ENCODE assay signal across 24 mouse cellular contexts in genomic region chr19:38750192-38750591, GRCm38 (mm10).
A peak's percentile ranks its signal among the peaks of the same experiment; 100 is the strongest.
DNase-seq lines count a peak whose midpoint lies in the region; ATAC-seq and TF ChIP-seq lines count a peak whose summit lies in the region.
"Had no signal": no experiment of that assay in that cellular context is flagged by ENCODE, and none has a peak within 500 bp of the region (broad histone marks: within the 10 kb centered on the region; RNA-seq: fewer than 3 reads in every experiment).

No protein-coding gene starts in this region.

- TF ChIP-seq EP300 in heart, postnatal 0 days (IDR thresholded peaks at IDR 0.05; ENCODE audit: low read depth), result no peak
- no peak for TF ChIP-seq EP300 in liver, postnatal 0 days (IDR thresholded peaks at IDR 0.05; ENCODE audit: low read depth)

- no peaks in the 10 kb centered on the region for H3K4me1 ChIP-seq in heart, postnatal 0 days (ENCODE audit: control insufficient read depth, insufficient read depth)
- H3K4me1 ChIP-seq in liver, postnatal 0 days (ENCODE audit: insufficient read depth), result no peaks in the 10 kb centered on the region
- H3K4me1 ChIP-seq in liver, embryonic 11.5 days (replicated peaks; ENCODE audit: control insufficient read depth, insufficient read depth, low read length), result no peaks in the 10 kb centered on the region
- H3K4me1 ChIP-seq: embryonic facial prominence, embryonic 12.5 days; liver, embryonic 13.5 days; midbrain, embryonic 15.5 days had no signal

- H3K9ac ChIP-seq in heart, postnatal 0 days (replicated peaks; ENCODE audit: low read depth, low read length), result no peak overlapping the region
- no peak overlapping the region for H3K9ac ChIP-seq in liver, postnatal 0 days (replicated peaks)
- H3K9ac ChIP-seq in liver, embryonic 11.5 days (ENCODE audit: low read depth, low read length), result no peak overlapping the region
- H3K9ac ChIP-seq: embryonic facial prominence, embryonic 12.5 days; limb, embryonic 12.5 days; liver, embryonic 13.5 days; midbrain, embryonic 15.5 days had no signal

- ATAC-seq in heart, postnatal 0 days (ENCODE audit: insufficient read depth, low read depth), result no peak
- ATAC-seq in liver, postnatal 0 days, result no peak
- no peak for ATAC-seq in liver, embryonic 11.5 days (replicated peaks; ENCODE audit: low FRiP score)
- ATAC-seq: forebrain, embryonic 16.5 days; midbrain, embryonic 15.5 days had no signal

- 56% methylated on average over 4 of the region's 4 CpGs for WGBS in heart, postnatal 0 days
- WGBS in liver, postnatal 0 days (ENCODE audit: insufficient replicate concordance), result 51% methylated on average over 4 of the region's 4 CpGs
- WGBS in liver, embryonic 11.5 days, result 49% methylated on average over 4 of the region's 4 CpGs

- intact Hi-C loops in heart, postnatal 25 days (cut with DNase I), result no loop called here

- no peak overlapping the region for H3K27ac ChIP-seq in heart, postnatal 0 days (ENCODE audit: low read depth)
- H3K27ac ChIP-seq in liver, postnatal 0 days (ENCODE audit: low read depth), result no peak overlapping the region
- no peak overlapping the region for H3K27ac ChIP-seq in liver, embryonic 11.5 days (ENCODE audit: low read depth, low read length)
- H3K27ac ChIP-seq: embryonic facial prominence, embryonic 12.5 days; limb, embryonic 12.5 days; liver, embryonic 13.5 days; midbrain, embryonic 15.5 days had no signal

- H3K4me3 ChIP-seq in heart, postnatal 0 days (ENCODE audit: low read depth, low read length), result no peak overlapping the region
- H3K4me3 ChIP-seq in liver, postnatal 0 days (ENCODE audit: low read depth, low read length), result no peak overlapping the region
- H3K4me3 ChIP-seq in liver, embryonic 11.5 days (ENCODE audit: low read depth, low read length), result no peak overlapping the region
- H3K4me3 ChIP-seq: embryonic facial prominence, embryonic 12.5 days; erythroblast, embryonic 14.5 days; limb, embryonic 12.5 days; liver, embryonic 13.5 days; midbrain, embryonic 15.5 days had no signal

- TF ChIP-seq CTCF in heart, postnatal 0 days (IDR thresholded peaks at IDR 0.05; ENCODE audit: low read depth), result peak; percentile 20; the same call in 1 of the 2 replicates
- peak; percentile 6; the same call in 1 of the 2 replicates for TF ChIP-seq CTCF in liver, postnatal 0 days (IDR thresholded peaks at IDR 0.05; ENCODE audit: low read depth)

- no peaks in the 10 kb centered on the region for H3K27me3 ChIP-seq in heart, postnatal 0 days (ENCODE audit: control insufficient read depth, insufficient read depth, low read length)
- no peaks in the 10 kb centered on the region for H3K27me3 ChIP-seq in liver, postnatal 0 days (ENCODE audit: insufficient read depth, low read length)
- no peaks in the 10 kb centered on the region for H3K27me3 ChIP-seq in liver, embryonic 11.5 days (replicated peaks; ENCODE audit: control insufficient read depth, insufficient read depth, low read length)
- H3K27me3 ChIP-seq: embryonic facial prominence, embryonic 12.5 days; limb, embryonic 12.5 days; liver, embryonic 13.5 days; midbrain, embryonic 15.5 days had no signal

- H3K9me3 ChIP-seq in heart, postnatal 0 days (replicated peaks; ENCODE audit: control insufficient read depth, low read length), result no peaks in the 10 kb centered on the region
- no peaks in the 10 kb centered on the region for H3K9me3 ChIP-seq in liver, postnatal 0 days (ENCODE audit: low read length)
- no peaks in the 10 kb centered on the region for H3K9me3 ChIP-seq in liver, embryonic 11.5 days (ENCODE audit: control insufficient read depth, low read length)
- H3K9me3 ChIP-seq: embryonic facial prominence, embryonic 12.5 days; G1E; limb, embryonic 12.5 days; liver, embryonic 13.5 days; midbrain, embryonic 15.5 days had no signal

- no peak for DNase-seq in heart, postnatal 0 days (ENCODE audit: low spot score)
- no peak for DNase-seq in heart, postnatal 25 days (ENCODE audit: low spot score)
- no peak for DNase-seq in liver, postnatal 0 days
- no peak for DNase-seq in liver, embryonic 11.5 days (ENCODE audit: low spot score)
- DNase-seq in 416B (ENCODE audit: low read depth) (peak; percentile 22), NIH3T3 (ENCODE audit: low read depth) (peak; percentile 21)
- DNase-seq in urinary bladder, adult 2 months (ENCODE audit: low spot score), result no peak
- DNase-seq: adrenal gland, postnatal 14 days; cerebellum, adult 8-10 months; heart, postnatal 36 days; kidney, adult 8-10 months; kidney, postnatal 25 days; layer of hippocampus, adult 9-11 months; liver, embryonic 13.5 days; lung, postnatal 14 days; retina, postnatal 1 day; thymus, postnatal 14 days had no signal

- H3K36me3 ChIP-seq in heart, postnatal 0 days (replicated peaks; ENCODE audit: control insufficient read depth, insufficient read depth, low read length), result peaks cover 8% of the 10 kb centered on the region; the same call in 1 of the 2 replicates
- H3K36me3 ChIP-seq in liver, postnatal 0 days (replicated peaks; ENCODE audit: insufficient read depth, low read length), result no peaks in the 10 kb centered on the region
- no peaks in the 10 kb centered on the region for H3K36me3 ChIP-seq in liver, embryonic 11.5 days (ENCODE audit: control insufficient read depth, insufficient read depth, low read length)
- H3K36me3 ChIP-seq: embryonic facial prominence, embryonic 12.5 days; G1E; limb, embryonic 12.5 days; liver, embryonic 13.5 days; midbrain, embryonic 15.5 days had no signal

- H3K4me2 ChIP-seq in heart, postnatal 0 days (ENCODE audit: low read depth, low read length), result no peak overlapping the region
- H3K4me2 ChIP-seq in liver, postnatal 0 days (ENCODE audit: low read depth, low read length), result no peak overlapping the region
- no peak overlapping the region for H3K4me2 ChIP-seq in liver, embryonic 11.5 days
- H3K4me2 ChIP-seq: embryonic facial prominence, embryonic 12.5 days; heart, embryonic 11.5 days; limb, embryonic 12.5 days; liver, embryonic 13.5 days; midbrain, embryonic 15.5 days had no signal

Comparison
In these comparisons a context has a peak if more than half of its experiments do, and no peak if none do; other contexts are left out.
1. DNase-seq: peak in 416B (single experiment) and NIH3T3 (single experiment); none in heart, postnatal 0 days (single experiment), heart, postnatal 25 days (single experiment), liver, postnatal 0 days (single experiment), liver, embryonic 11.5 days (single experiment) and urinary bladder, adult 2 months (single experiment).